Mouse (Mus musculus): ENCODE measurements around the gene Tmem95.

DNA sequence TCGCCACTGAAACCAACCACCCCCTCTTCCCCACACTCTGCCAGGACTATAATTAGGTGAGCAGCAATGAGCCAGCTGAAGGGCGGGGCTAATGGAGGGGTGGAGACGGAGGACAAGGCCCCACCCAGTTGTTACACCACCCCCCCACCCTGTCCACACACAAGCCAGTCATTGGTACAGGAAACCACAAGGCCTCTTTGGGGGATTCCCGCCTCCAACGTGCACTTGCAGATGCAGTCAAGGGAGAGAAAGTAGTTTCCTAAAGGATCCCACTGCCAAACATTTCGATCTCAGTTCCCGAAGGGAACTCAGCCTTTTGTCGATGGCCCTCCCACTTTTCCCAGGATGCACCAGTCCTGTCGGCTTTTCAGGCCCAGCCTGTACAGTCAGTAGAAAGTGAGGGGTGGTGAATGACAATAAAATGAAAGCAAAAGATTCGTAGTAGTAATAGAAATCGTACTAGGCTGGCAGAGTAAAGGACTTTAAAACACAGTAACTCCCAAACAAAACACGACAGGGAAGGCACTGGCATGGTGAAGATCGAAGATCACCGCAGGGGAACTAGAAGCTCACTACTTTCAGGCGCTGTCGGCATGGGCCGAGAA lies 41.9 kb upstream of the Tmem95 start:
- no peak for TF ChIP-seq CTCF (IDR thresholded peaks at IDR 0.05; ENCODE audit: borderline replicate concordance, insufficient read depth, low read length)
- TF ChIP-seq POLR2A (IDR thresholded peaks at IDR 0.05; ENCODE audit: low read depth, low read length) = 0 out of 2 replicates have a peak, but pooled peaks have one; percentile 49

All from embryonic fibroblast, embryonic 13.5 days (primary cell).